Mouse (Mus musculus) frontal cortex, postnatal 25 days (tissue): ENCODE data around the gene Olfr107.

Source experiments
- DNase-seq, 2 experiments: peaks; one replicate each; pipeline ENCODE4 v3.0.0; 2022; ENCODE audit warnings: low spot score in 2 of 2

Olfr107 gene

GRCm38 (mm10) chr17:37398926-37399325 lies at the start of gene Olfr107:
Gene Olfr107, plus strand, starts transcription at chr17:37399226.
- DNase-seq: no peak

- DNase-seq: no peak
Observed at GRCm38 (mm10) chr17:37359282-37359681, 39.7 kb upstream of the Olfr107 start, which contains the start of gene Olfr104-ps. Gene Olfr104-ps, plus strand, starts transcription at chr17:37359582.

GRCm38 (mm10) chr17:37378733-37379132 lies 20.3 kb upstream of the Olfr107 start, which contains the start of gene Olfr105-ps:
Gene Olfr105-ps, plus strand, starts transcription at chr17:37379033.
- DNase-seq: no peak

- DNase-seq: no peak
Observed at GRCm38 (mm10) chr17:37390093-37390492, 8.9 kb upstream of the Olfr107 start, which contains the start of gene Olfr106-ps. Gene Olfr106-ps, plus strand, starts transcription at chr17:37390393.

- no peak for DNase-seq
Observed at GRCm38 (mm10) chr17:37413380-37413779, 14.4 kb downstream of the Olfr107 start.

GRCm38 (mm10) chr17:37445180-37445579 lies 46.2 kb downstream of the Olfr107 start, which contains the start of gene Olfr108:
Gene Olfr108, plus strand, starts transcription at chr17:37445480.
- no peak for DNase-seq
